Comparison of ENCODE assay signal across 8 mouse cellular contexts in genomic region chr1:55210202-55210965, GRCm38 (mm10). TPM values are rescaled to one million over a fixed set of nuclear protein-coding genes. Genes with fewer than 3 reads are reported as not detected.
A peak's percentile ranks its signal among the peaks of the same experiment; 100 is the strongest.
DNase-seq lines count a peak whose midpoint lies in the region; ATAC-seq and TF ChIP-seq lines count a peak whose summit lies in the region.
"Had no signal": no experiment of that assay in that cellular context is flagged by ENCODE, and none has a peak within 500 bp of the region (broad histone marks: within the 10 kb centered on the region; RNA-seq: fewer than 3 reads in every experiment).

No protein-coding gene starts in this region.

- 50% methylated on average over 12 of the region's 12 CpGs for WGBS in lung, embryonic 16.5 days
- WGBS in embryonic facial prominence, embryonic 11.5 days: 31% methylated on average over 12 of the region's 12 CpGs
- 41% methylated on average over 12 of the region's 12 CpGs for WGBS in lung, postnatal 0 days

- H3K9me3 ChIP-seq in lung, embryonic 16.5 days (ENCODE audit: control insufficient read depth, low read length): no peaks in the 10 kb centered on the region
- H3K9me3 ChIP-seq in embryonic facial prominence, embryonic 11.5 days (replicated peaks; ENCODE audit: control insufficient read depth, low read length): no peaks in the 10 kb centered on the region
- H3K9me3 ChIP-seq in lung, postnatal 0 days (ENCODE audit: low read length): no peaks in the 10 kb centered on the region

- no peaks in the 10 kb centered on the region for H3K36me3 ChIP-seq in lung, embryonic 16.5 days (ENCODE audit: control insufficient read depth, insufficient read depth, low read length)
- H3K36me3 ChIP-seq in embryonic facial prominence, embryonic 11.5 days (replicated peaks; ENCODE audit: control insufficient read depth, insufficient read depth, low read depth, low read length): no peaks in the 10 kb centered on the region
- no peaks in the 10 kb centered on the region for H3K36me3 ChIP-seq in lung, postnatal 0 days (ENCODE audit: insufficient read depth, low read length)

- H3K4me1 ChIP-seq in lung, embryonic 16.5 days (replicated peaks; ENCODE audit: control insufficient read depth, insufficient read depth, low read length): peaks cover 4% of the 10 kb centered on the region; the same call in 1 of the 2 replicates
- no peaks in the 10 kb centered on the region for H3K4me1 ChIP-seq in embryonic facial prominence, embryonic 11.5 days (ENCODE audit: control insufficient read depth, insufficient read depth, low read length)
- H3K4me1 ChIP-seq in lung, postnatal 0 days (ENCODE audit: insufficient read depth, low read depth, low read length): no peaks in the 10 kb centered on the region

- no peak for TF ChIP-seq EP300 in lung, postnatal 0 days (IDR thresholded peaks at IDR 0.05)

- no peak overlapping the region for H3K4me3 ChIP-seq in lung, embryonic 16.5 days (ENCODE audit: low read length)
- H3K4me3 ChIP-seq in embryonic facial prominence, embryonic 11.5 days (ENCODE audit: low read depth, low read length): no peak overlapping the region
- no peak overlapping the region for H3K4me3 ChIP-seq in lung, postnatal 0 days (ENCODE audit: low read depth, low read length)

- H3K27ac ChIP-seq in lung, embryonic 16.5 days (ENCODE audit: low read length): no peak overlapping the region
- H3K27ac ChIP-seq in embryonic facial prominence, embryonic 11.5 days (replicated peaks; ENCODE audit: low read depth, low read length): no peak overlapping the region
- no peak overlapping the region for H3K27ac ChIP-seq in lung, postnatal 0 days (ENCODE audit: low read length)
- H3K27ac ChIP-seq: macrophage had no signal

- no peak overlapping the region for H3K9ac ChIP-seq in lung, embryonic 16.5 days (ENCODE audit: low read length)
- H3K9ac ChIP-seq in embryonic facial prominence, embryonic 11.5 days (replicated peaks; ENCODE audit: low read length): no peak overlapping the region
- H3K9ac ChIP-seq in lung, postnatal 0 days (replicated peaks; ENCODE audit: low read depth): no peak overlapping the region

- TF ChIP-seq CTCF in lung, postnatal 0 days (IDR thresholded peaks at IDR 0.05): no peak

- ATAC-seq in lung, embryonic 16.5 days (ENCODE audit: low read depth): 0 out of 2 replicates have a peak, but pooled peaks have one; percentile 32
- no peak for ATAC-seq in embryonic facial prominence, embryonic 11.5 days (replicated peaks; ENCODE audit: insufficient number of reproducible peaks, low FRiP score, low TSS enrichment, low read depth)
- ATAC-seq in lung, postnatal 0 days: no peak
- no peak for ATAC-seq in frontal cortex, adult (ENCODE audit: low TSS enrichment)

- H3K27me3 ChIP-seq in lung, embryonic 16.5 days (ENCODE audit: control insufficient read depth, insufficient read depth, low read depth, low read length): no peaks in the 10 kb centered on the region
- H3K27me3 ChIP-seq in embryonic facial prominence, embryonic 11.5 days (ENCODE audit: control insufficient read depth, insufficient read depth, low read length): no peaks in the 10 kb centered on the region
- no peaks in the 10 kb centered on the region for H3K27me3 ChIP-seq in lung, postnatal 0 days (replicated peaks; ENCODE audit: insufficient read depth, low read length)

- DNase-seq in lung, postnatal 14 days: no peak
- DNase-seq in embryonic facial prominence, embryonic 11.5 days (ENCODE audit: low spot score): peak; percentile 75
- DNase-seq in lung, postnatal 0 days (ENCODE audit: low spot score): no peak
- DNase-seq in left cerebral cortex, adult 9 months (ENCODE audit: low spot score in 2 of 2): no peak
- no peak for DNase-seq in left cerebral cortex, postnatal 10 days (ENCODE audit: extremely low spot score in 1 of 2, low spot score in 2 of 2)

- no peak overlapping the region for H3K4me2 ChIP-seq in lung, embryonic 16.5 days (ENCODE audit: low read depth, low read length)
- no peak overlapping the region for H3K4me2 ChIP-seq in embryonic facial prominence, embryonic 11.5 days (ENCODE audit: low read depth, low read length)
- 0 out of 2 replicates have a peak overlapping the region, but pooled peaks have one; percentile 9 for H3K4me2 ChIP-seq in lung, postnatal 0 days (replicated peaks; ENCODE audit: low read depth, low read length)

- intact Hi-C loops in left cerebral cortex, postnatal 10 days (cut with DNase I): no loop called here

RNA-seq across cellular contexts. Expression of gene Rftn2, which starts 16.2 kb away (rescaled TPM):
- polyA plus RNA-seq in lung, embryonic 16.5 days (2015; fragmentation: Nextera tagmentation; extraction: Ambion mirVana): 14.1 and 14.6 TPM in 2 replicates
- polyA plus RNA-seq in embryonic facial prominence, embryonic 11.5 days (2014; fragmentation: Nextera tagmentation; extraction: Ambion mirVana): 20.1 and 20.5 TPM in 2 replicates
- 13.6 and 13.9 TPM in 2 replicates for polyA plus RNA-seq in lung, postnatal 0 days (2015; fragmentation: Nextera tagmentation; extraction: Ambion mirVana)
- total RNA-seq in left cerebral cortex, postnatal 10 days (2021): 10 to 100 TPM; 14.3 to 17.6 TPM

RNA-seq across cellular contexts. Expression of gene Mars2, which starts 26.6 kb away (rescaled TPM):
- 2.4 TPM in 2 replicates for polyA plus RNA-seq in lung, embryonic 16.5 days (2015; fragmentation: Nextera tagmentation; extraction: Ambion mirVana)
- polyA plus RNA-seq in embryonic facial prominence, embryonic 11.5 days (2014; fragmentation: Nextera tagmentation; extraction: Ambion mirVana): 2.4 and 2.8 TPM in 2 replicates
- 1.3 and 1.4 TPM in 2 replicates for polyA plus RNA-seq in lung, postnatal 0 days (2015; fragmentation: Nextera tagmentation; extraction: Ambion mirVana)
- 10 to 100 TPM; 12.6 to 13.6 TPM for total RNA-seq in left cerebral cortex, postnatal 10 days (2021)
